In the genomic region with DNA sequence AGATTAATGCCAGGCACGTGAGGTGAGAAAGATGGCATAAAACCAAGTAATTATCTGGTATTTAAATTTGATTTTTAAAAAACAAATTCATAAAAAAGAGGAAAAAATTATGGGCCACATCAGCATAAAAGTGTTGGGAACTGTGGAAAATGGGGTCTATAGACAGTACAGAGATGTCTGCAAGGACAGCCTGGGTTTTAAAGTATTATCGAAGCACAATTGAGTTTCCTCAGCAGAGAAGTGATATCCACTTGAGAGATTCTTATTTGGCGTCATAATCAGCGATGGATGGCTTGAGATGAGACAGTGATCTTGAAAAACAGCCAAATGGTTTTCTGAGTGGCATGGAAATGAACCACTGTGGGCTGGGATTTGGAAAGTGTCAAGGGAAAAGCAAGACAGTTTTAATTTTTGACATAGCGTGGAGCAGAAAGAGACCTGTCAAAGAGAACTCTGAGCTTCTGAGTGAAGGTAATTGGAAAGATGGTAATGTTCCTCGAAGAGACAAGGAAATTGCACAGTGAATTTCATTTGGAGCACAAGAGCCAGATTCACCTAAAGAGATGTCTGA, we compare ENCODE assay signal across 16 mouse cellular contexts.
"Had no signal": no experiment of that assay in that cellular context is flagged by ENCODE, and none has a peak within 500 bp of the region (broad histone marks: within the 10 kb centered on the region; RNA-seq: fewer than 3 reads in every experiment).

No protein-coding gene starts in this region.

- H3K4me1 ChIP-seq: limb, embryonic 15.5 days; liver, embryonic 12.5 days; midbrain, embryonic 12.5 days; neural tube, embryonic 13.5 days had no signal

- H3K4me3 ChIP-seq: limb, embryonic 15.5 days; liver, embryonic 12.5 days; midbrain, embryonic 12.5 days; neural tube, embryonic 13.5 days had no signal

- H3K9ac ChIP-seq: limb, embryonic 15.5 days; liver, embryonic 12.5 days; lung, embryonic 14.5 days; midbrain, embryonic 12.5 days; neural tube, embryonic 13.5 days had no signal

- H3K4me2 ChIP-seq: limb, embryonic 15.5 days; liver, embryonic 12.5 days; lung, embryonic 14.5 days; midbrain, embryonic 12.5 days; neural tube, embryonic 13.5 days had no signal

- DNase-seq: kidney, postnatal 36 days; layer of hippocampus, adult 9-11 months; layer of hippocampus, postnatal 36 days; lung, embryonic 14.5 days; lung, postnatal 10 days; lung, postnatal 4 days; retina, postnatal 1 day; right cerebral cortex, postnatal 4 days; spleen, adult 18-20 months; thymus, adult 18-20 months; thymus, postnatal 14 days had no signal

- ATAC-seq: liver, embryonic 12.5 days had no signal

- H3K36me3 ChIP-seq: limb, embryonic 15.5 days; liver, embryonic 12.5 days; midbrain, embryonic 12.5 days; neural tube, embryonic 13.5 days had no signal

- H3K27ac ChIP-seq: kidney, postnatal 0 days; limb, embryonic 15.5 days; liver, embryonic 12.5 days; midbrain, embryonic 12.5 days; neural tube, embryonic 13.5 days had no signal

- H3K9me3 ChIP-seq: limb, embryonic 15.5 days; liver, embryonic 12.5 days; midbrain, embryonic 12.5 days; neural tube, embryonic 13.5 days had no signal

- H3K27me3 ChIP-seq: limb, embryonic 15.5 days; liver, embryonic 12.5 days; midbrain, embryonic 12.5 days; neural tube, embryonic 13.5 days had no signal
